Mouse (Mus musculus) liver, postnatal 0 days (tissue): ENCODE measurements at regions not wholly inside any gene's neighbourhood (a gene's known extent, or its start where the extent isn't known, plus 50 kb on each side); places are given as distances from the start of the nearest gene placed in this dataset.

ENCODE experiments used
- ATAC-seq: fragments of 200-750 bp; cut with Nextera tagmentation; 2 replicates; pipeline ENCODE4 v1.8.0; 2017; ENCODE audit warnings: mild to moderate bottlenecking, moderate library complexity
- DNase-seq: peaks from one replicate; pipeline ENCODE4 v3.0.0-alpha.2; 2016
- H3K27ac ChIP-seq: fragments of 300-500 bp; sonication (generic); 2 replicates; pipeline ENCODE4 v1.5.1; 2014; ENCODE audit warnings: antibody characterized with exemption, moderate library complexity, mild to moderate bottlenecking, low read depth
- H3K27me3 ChIP-seq: fragments of 300-500 bp; sonication (generic); 2 replicates; pipeline ENCODE4 v1.6.1; 2014; ENCODE audit warnings: low read length, control low read depth, mixed read lengths; ENCODE audit not compliant: insufficient read depth
- H3K36me3 ChIP-seq: fragments of 300-500 bp; sonication (generic); replicated peaks from 2 replicates; pipeline ENCODE4 v1.6.1; 2014; ENCODE audit warnings: mild to moderate bottlenecking, control low read depth, low read length, moderate library complexity, mixed read lengths; ENCODE audit not compliant: insufficient read depth
- H3K4me1 ChIP-seq: fragments of 300-500 bp; sonication (generic); 2 replicates; pipeline ENCODE4 v1.6.1; 2014; ENCODE audit warnings: antibody characterized with exemption, mild to moderate bottlenecking, control low read depth; ENCODE audit not compliant: insufficient read depth
- H3K4me2 ChIP-seq: fragments of 300-500 bp; sonication (generic); 2 replicates; pipeline ENCODE4 v1.6.1; 2014; ENCODE audit warnings: low read depth, mild to moderate bottlenecking, low read length, moderate library complexity, mixed read lengths
- H3K4me3 ChIP-seq: fragments of 300-500 bp; sonication (generic); 2 replicates; pipeline ENCODE4 v1.5.1; 2014; ENCODE audit warnings: low read depth, low read length
- H3K9ac ChIP-seq: fragments of 300-500 bp; sonication (generic); replicated peaks from 2 replicates; pipeline ENCODE4 v1.6.1; 2014; ENCODE audit warnings: mild to moderate bottlenecking, moderate library complexity
- H3K9me3 ChIP-seq: fragments of 300-500 bp; sonication (generic); 2 replicates; pipeline ENCODE4 v1.6.1; 2016; ENCODE audit warnings: mild to moderate bottlenecking, control low read depth, low read length, mixed read lengths
- CTCF ChIP-seq: sonication (generic); IDR thresholded peaks from 2 replicates; pipeline ENCODE4 v1.5.1; 2016; ENCODE audit warnings: antibody characterized with exemption, low read depth
- EP300 ChIP-seq: IDR thresholded peaks from 2 replicates; pipeline ENCODE4 v1.6.1; 2016; ENCODE audit warnings: antibody characterized with exemption, low read depth, mild to moderate bottlenecking
- WGBS: fragments of 180-500 bp; shearing (Covaris S2); extraction: QIAGEN DNeasy Blood & Tissue Kit; methylation state at CpG from one replicate; pipeline ENCODE4 v1.1.7; 2014; ENCODE audit not compliant: insufficient replicate concordance; 5-methylcytosine and 5-hydroxymethylcytosine counted together

- 51% methylated on average over 2 of the region's 2 CpGs for WGBS
- Histone ChIP-seq H3K27me3 (no peaks in the 10 kb centered on the region; the same call in 1 of the 2 replicates), H3K4me1 (peaks cover 5% of the 10 kb centered on the region; the same call in 1 of the 2 replicates), H3K4me2 (no peak overlapping the region), H3K9me3 (no peaks in the 10 kb centered on the region), H3K36me3 (no peaks in the 10 kb centered on the region), H3K9ac (no peak overlapping the region), H3K4me3 (no peak overlapping the region), H3K27ac (no peak overlapping the region)
- ATAC-seq (no peak), DNase-seq (no peak)
- no peak for TF ChIP-seq CTCF
- no peak for TF ChIP-seq EP300
Observed at GRCm38 (mm10) chr9:47444168-47444567, 85.8 kb upstream of the Cadm1 start.

DNA sequence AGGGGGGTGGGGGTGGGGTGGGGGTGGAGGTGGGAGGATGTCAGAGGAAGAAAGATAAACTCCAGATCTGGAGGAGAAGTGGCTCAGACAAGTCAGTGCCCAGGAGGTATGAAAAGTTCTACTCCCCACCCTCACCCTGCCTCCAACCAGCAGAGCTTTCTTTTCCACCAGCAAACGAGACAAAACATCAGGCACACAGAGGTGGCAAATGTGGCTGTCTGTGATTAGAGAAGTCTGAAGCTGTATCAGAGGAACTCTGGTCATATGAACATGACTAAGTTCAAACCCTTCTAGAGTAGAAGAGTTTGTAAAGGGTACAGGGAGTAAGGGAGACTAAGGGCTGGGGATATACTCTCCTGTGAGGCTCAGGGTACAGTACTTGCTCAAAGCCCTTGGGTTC, 85.2 kb upstream of the Cadm1 start:
- no peaks in the 10 kb centered on the region; the same call in 1 of the 2 replicates for H3K27me3 ChIP-seq
- H3K9me3 ChIP-seq: no peaks in the 10 kb centered on the region
- no peak overlapping the region for H3K27ac ChIP-seq
- H3K36me3 ChIP-seq: no peaks in the 10 kb centered on the region
- ATAC-seq: no peak
- no peak for DNase-seq
- peaks cover 2% of the 10 kb centered on the region; the same call in 1 of the 2 replicates for H3K4me1 ChIP-seq
- WGBS: 21% methylated on average over 1 of the region's 1 CpGs
- TF ChIP-seq EP300: no peak
- TF ChIP-seq CTCF: no peak
- no peak overlapping the region for H3K4me3 ChIP-seq
- H3K9ac ChIP-seq: no peak overlapping the region
- no peak overlapping the region for H3K4me2 ChIP-seq

DNA sequence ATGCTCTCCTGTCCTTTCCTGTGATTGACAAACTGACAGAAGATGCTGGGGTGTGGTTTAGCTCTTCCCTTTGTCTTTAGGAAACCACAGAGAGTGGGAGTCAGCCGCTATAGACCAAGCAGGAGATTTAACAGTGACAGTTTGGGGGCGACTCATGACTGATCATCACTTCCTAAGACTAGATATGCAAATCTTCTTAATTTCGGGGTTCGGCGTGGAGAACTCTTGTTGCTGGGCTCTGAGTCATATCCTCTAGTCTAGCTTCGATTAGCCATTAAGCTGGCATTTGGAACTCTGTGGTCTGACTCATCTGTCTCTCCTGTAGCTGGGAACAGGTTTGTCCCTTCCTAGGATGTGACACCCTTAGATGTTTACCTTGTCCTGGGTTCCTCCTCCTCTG, 84.6 kb upstream of the Cadm1 start:
- 29% methylated on average over 6 of the region's 6 CpGs for WGBS
- no peak overlapping the region for H3K9ac ChIP-seq
- H3K4me2 ChIP-seq: no peak overlapping the region
- H3K27ac ChIP-seq: no peak overlapping the region
- no peaks in the 10 kb centered on the region for H3K4me1 ChIP-seq
- H3K36me3 ChIP-seq: no peaks in the 10 kb centered on the region
- no peaks in the 10 kb centered on the region for H3K9me3 ChIP-seq
- H3K4me3 ChIP-seq: no peak overlapping the region
- TF ChIP-seq EP300 (no peak), CTCF (no peak)
- no peak for DNase-seq
- no peaks in the 10 kb centered on the region; the same call in 1 of the 2 replicates for H3K27me3 ChIP-seq
- ATAC-seq: no peak

- ATAC-seq: no peak
- WGBS: 66% methylated on average over 4 of the region's 4 CpGs
- no peak overlapping the region for H3K4me3 ChIP-seq
- no peak overlapping the region for H3K4me2 ChIP-seq
- H3K4me1 ChIP-seq: no peaks in the 10 kb centered on the region
- H3K9ac ChIP-seq: no peak overlapping the region
- H3K9me3 ChIP-seq: no peaks in the 10 kb centered on the region; the same call in 1 of the 2 replicates
- H3K27me3 ChIP-seq: no peaks in the 10 kb centered on the region
- no peak overlapping the region for H3K27ac ChIP-seq
- H3K36me3 ChIP-seq: no peaks in the 10 kb centered on the region
- TF ChIP-seq CTCF (no peak), EP300 (no peak)
- DNase-seq: no peak
Observed at GRCm38 (mm10) chr9:47452752-47453151, 77.2 kb upstream of the Cadm1 start.

DNA sequence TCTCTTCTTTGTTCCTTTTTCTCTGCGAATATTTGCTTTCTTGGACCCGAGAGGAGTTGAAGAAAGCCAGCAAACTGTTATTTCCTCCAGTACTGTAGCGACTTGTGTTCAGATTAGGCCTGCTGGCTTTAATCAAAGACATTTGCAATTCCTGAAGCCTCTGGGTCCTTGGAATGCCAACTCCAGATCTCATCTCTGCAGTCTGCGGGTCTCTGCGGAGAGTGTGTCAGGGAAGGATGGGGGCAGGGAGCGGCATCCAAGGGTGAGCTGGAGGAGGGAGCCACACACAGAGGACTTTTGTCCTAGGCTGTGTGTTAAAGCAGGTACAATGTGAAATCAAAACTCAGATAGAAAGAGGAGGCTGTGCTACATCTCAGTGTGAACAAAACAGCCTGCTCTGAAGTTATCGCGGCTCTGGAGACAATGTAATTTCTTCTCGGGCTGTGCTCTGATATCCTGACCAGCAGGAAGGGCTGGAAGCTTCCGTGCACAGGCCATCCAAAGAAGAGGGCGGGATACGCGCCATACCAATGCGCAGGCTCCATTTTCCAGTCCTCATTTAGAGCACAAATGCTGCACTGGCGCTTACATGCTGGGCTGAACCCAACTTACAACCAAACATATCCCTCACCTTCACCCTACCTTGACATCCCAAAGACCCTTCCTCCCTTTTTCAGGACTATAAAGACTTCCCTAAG, 71.1 kb upstream of the Cadm1 start:
- no peak overlapping the region for H3K4me3 ChIP-seq
- H3K27me3 ChIP-seq: no peaks in the 10 kb centered on the region
- TF ChIP-seq EP300 (no peak), CTCF (no peak)
- H3K9ac ChIP-seq: no peak overlapping the region
- no peaks in the 10 kb centered on the region for H3K4me1 ChIP-seq
- 51% methylated on average over 15 of the region's 15 CpGs for WGBS
- H3K36me3 ChIP-seq: no peaks in the 10 kb centered on the region
- no peak overlapping the region for H3K27ac ChIP-seq
- no peaks in the 10 kb centered on the region; the same call in 1 of the 2 replicates for H3K9me3 ChIP-seq
- no peak for ATAC-seq
- DNase-seq: no peak
- no peak overlapping the region for H3K4me2 ChIP-seq

GRCm38 (mm10) chr9:47459461-47460049, 70.4 kb upstream of the Cadm1 start:
- Histone ChIP-seq H3K4me1 (no peaks in the 10 kb centered on the region), H3K9me3 (no peaks in the 10 kb centered on the region; the same call in 1 of the 2 replicates), H3K27me3 (no peaks in the 10 kb centered on the region), H3K36me3 (no peaks in the 10 kb centered on the region), H3K4me3 (no peak overlapping the region), H3K4me2 (no peak overlapping the region), H3K27ac (no peak overlapping the region), H3K9ac (no peak overlapping the region)
- DNase-seq: no peak
- ATAC-seq: no peak
- 73% methylated on average over 8 of the region's 8 CpGs for WGBS
- TF ChIP-seq CTCF (no peak), EP300 (no peak)
